Mouse (Mus musculus): ENCODE measurements around the gene Hpcal1. TPM values are rescaled to one million over a fixed set of nuclear protein-coding genes. Genes with fewer than 3 reads are reported as not detected.

Gene Hpcal1
- polyA plus RNA-seq, 1 experiment from 2014 or later = 33.3 TPM

- DNase-seq (ENCODE audit: low spot score) (no peak), ATAC-seq (no peak)
- H3K27me3 ChIP-seq (replicated peaks; ENCODE audit: control insufficient read depth, insufficient read depth, low read length) = no peaks in the 10 kb centered on the region
- no peaks in the 10 kb centered on the region for H3K9me3 ChIP-seq (replicated peaks; ENCODE audit: control insufficient read depth, low read length)
- 82% methylated on average over 3 of the region's 3 CpGs for WGBS
- H3K27ac ChIP-seq (ENCODE audit: low read depth, low read length) = no peak overlapping the region
- H3K4me2 ChIP-seq (ENCODE audit: low read length) = no peak overlapping the region
- no peak overlapping the region for H3K4me3 ChIP-seq (ENCODE audit: low read depth, low read length)
- no peak overlapping the region for H3K9ac ChIP-seq (ENCODE audit: low read length)
- H3K36me3 ChIP-seq (ENCODE audit: control insufficient read depth, insufficient read depth, low read length) = no peaks in the 10 kb centered on the region
- H3K4me1 ChIP-seq (ENCODE audit: control insufficient read depth, insufficient read depth, low read length) = peaks cover 5% of the 10 kb centered on the region; the same call in 1 of the 2 replicates
Observed at GRCm38 (mm10) chr12:17737808-17738207, 47.2 kb downstream of the Hpcal1 start.

DNA sequence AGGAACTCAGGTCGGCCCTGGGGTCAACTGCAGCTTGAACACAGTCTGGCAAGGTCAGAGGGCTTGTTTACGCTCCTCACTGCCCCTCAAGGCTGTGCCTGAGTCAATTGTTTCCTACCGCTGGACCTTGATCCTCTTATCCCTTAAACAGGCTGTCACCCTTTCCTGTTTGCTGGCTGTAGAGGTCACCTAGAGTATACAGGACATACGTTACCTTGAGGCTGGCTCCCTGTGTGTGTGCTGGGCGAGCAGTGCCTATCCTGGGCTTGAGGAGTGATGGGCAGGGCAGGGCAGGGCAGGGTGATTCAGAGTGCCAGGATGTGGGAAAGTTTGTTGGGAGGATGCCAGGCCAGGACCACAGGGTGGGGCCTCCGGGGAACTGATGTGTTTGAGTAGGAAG is 47.8 kb downstream of the Hpcal1 start:
- no peaks in the 10 kb centered on the region for H3K27me3 ChIP-seq (replicated peaks; ENCODE audit: control insufficient read depth, insufficient read depth, low read length)
- ATAC-seq (no peak), DNase-seq (ENCODE audit: low spot score) (no peak)
- no peaks in the 10 kb centered on the region for H3K36me3 ChIP-seq (ENCODE audit: control insufficient read depth, insufficient read depth, low read length)
- no peaks in the 10 kb centered on the region for H3K9me3 ChIP-seq (replicated peaks; ENCODE audit: control insufficient read depth, low read length)
- WGBS = 61% methylated on average over 6 of the region's 6 CpGs
- H3K4me1 ChIP-seq (ENCODE audit: control insufficient read depth, insufficient read depth, low read length) = peaks cover 5% of the 10 kb centered on the region; the same call in 1 of the 2 replicates
- no peak overlapping the region for H3K4me2 ChIP-seq (ENCODE audit: low read length)
- no peak overlapping the region for H3K27ac ChIP-seq (ENCODE audit: low read depth, low read length)
- H3K4me3 ChIP-seq (ENCODE audit: low read depth, low read length) = no peak overlapping the region
- no peak overlapping the region for H3K9ac ChIP-seq (ENCODE audit: low read length)

DNA sequence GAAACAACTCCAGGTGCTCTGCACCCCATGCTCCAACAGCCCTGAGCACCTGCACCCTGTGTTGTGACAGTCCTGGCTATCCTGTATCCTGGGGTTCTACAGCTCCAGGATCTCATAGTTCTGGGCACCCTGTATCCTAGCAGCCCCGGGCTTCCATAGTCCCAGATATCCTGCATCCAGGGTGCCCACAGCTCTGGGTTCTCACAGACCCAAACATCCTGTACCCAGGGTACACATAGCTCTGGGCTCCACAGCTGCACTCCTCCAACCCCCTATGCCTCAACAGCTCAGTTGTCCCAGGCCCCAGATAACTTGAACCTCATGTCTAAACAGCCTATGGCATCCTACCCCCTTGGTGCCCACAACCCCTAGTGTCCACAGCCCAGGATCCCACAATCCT is 49.6 kb downstream of the Hpcal1 start:
- Histone ChIP-seq H3K4me3 (ENCODE audit: low read depth, low read length) (no peak overlapping the region), H3K4me2 (ENCODE audit: low read length) (no peak overlapping the region), H3K9me3 (replicated peaks; ENCODE audit: control insufficient read depth, low read length) (no peaks in the 10 kb centered on the region), H3K36me3 (ENCODE audit: control insufficient read depth, insufficient read depth, low read length) (no peaks in the 10 kb centered on the region), H3K4me1 (ENCODE audit: control insufficient read depth, insufficient read depth, low read length) (peaks cover 5% of the 10 kb centered on the region; the same call in 1 of the 2 replicates), H3K27me3 (replicated peaks; ENCODE audit: control insufficient read depth, insufficient read depth, low read length) (no peaks in the 10 kb centered on the region), H3K27ac (ENCODE audit: low read depth, low read length) (no peak overlapping the region), H3K9ac (ENCODE audit: low read length) (no peak overlapping the region)
- ATAC-seq (no peak), DNase-seq (ENCODE audit: low spot score) (no peak)
- 88% methylated on average over 1 of the region's 1 CpGs for WGBS

DNA sequence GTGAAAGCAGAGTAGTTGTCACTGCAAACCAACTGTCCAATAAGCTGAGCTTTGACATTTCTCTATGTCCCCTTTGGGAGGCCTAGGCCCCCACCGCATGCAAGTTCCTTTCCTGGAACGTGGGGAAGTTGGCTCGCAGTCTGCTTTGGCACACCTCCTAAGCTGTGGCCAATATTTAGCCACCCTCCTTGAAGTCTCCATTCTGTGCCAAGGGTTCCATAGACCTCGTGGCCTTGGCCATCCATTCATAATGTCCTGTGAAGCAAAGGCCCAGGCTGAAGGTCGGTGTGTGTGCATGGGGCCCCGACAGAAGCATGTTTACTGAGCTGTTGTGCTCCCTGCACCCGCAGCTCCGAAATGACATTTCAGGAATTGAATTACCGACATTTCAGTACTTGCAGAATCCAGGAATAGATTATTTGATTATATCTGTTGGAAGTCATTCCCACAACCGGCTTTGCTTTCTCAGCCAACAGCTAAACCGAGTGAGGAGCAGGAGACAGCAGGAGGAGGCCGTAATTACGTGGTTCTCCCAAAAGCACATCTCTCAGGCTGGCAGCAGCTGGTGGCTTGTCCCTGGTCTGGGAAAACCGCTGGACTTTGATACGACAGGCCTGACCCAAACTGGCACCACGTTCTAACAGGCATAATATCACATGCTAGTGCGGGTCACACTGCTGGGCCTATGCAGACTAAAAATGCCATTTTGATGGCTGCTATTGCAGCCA is 51.1 kb downstream of the Hpcal1 start:
- Histone ChIP-seq H3K9me3 (replicated peaks; ENCODE audit: control insufficient read depth, low read length) (no peaks in the 10 kb centered on the region), H3K4me1 (ENCODE audit: control insufficient read depth, insufficient read depth, low read length) (peaks cover 8% of the 10 kb centered on the region), H3K27me3 (replicated peaks; ENCODE audit: control insufficient read depth, insufficient read depth, low read length) (no peaks in the 10 kb centered on the region), H3K4me2 (ENCODE audit: low read length) (no peak overlapping the region), H3K4me3 (ENCODE audit: low read depth, low read length) (no peak overlapping the region), H3K36me3 (ENCODE audit: control insufficient read depth, insufficient read depth, low read length) (no peaks in the 10 kb centered on the region), H3K27ac (ENCODE audit: low read depth, low read length) (no peak overlapping the region), H3K9ac (ENCODE audit: low read length) (no peak overlapping the region)
- 69% methylated on average over 17 of the region's 17 CpGs for WGBS
- no peak for DNase-seq (ENCODE audit: low spot score)
- no peak for ATAC-seq

GRCm38 (mm10) chr12:17742571-17743321 is 52.1 kb downstream of the Hpcal1 start:
- DNase-seq (ENCODE audit: low spot score) (no peak), ATAC-seq (no peak)
- Histone ChIP-seq H3K4me2 (ENCODE audit: low read length) (no peak overlapping the region), H3K4me1 (ENCODE audit: control insufficient read depth, insufficient read depth, low read length) (peaks cover 16% of the 10 kb centered on the region), H3K27ac (ENCODE audit: low read depth, low read length) (no peak overlapping the region), H3K9ac (ENCODE audit: low read length) (no peak overlapping the region), H3K9me3 (replicated peaks; ENCODE audit: control insufficient read depth, low read length) (no peaks in the 10 kb centered on the region), H3K4me3 (ENCODE audit: low read depth, low read length) (no peak overlapping the region), H3K36me3 (ENCODE audit: control insufficient read depth, insufficient read depth, low read length) (no peaks in the 10 kb centered on the region), H3K27me3 (replicated peaks; ENCODE audit: control insufficient read depth, insufficient read depth, low read length) (no peaks in the 10 kb centered on the region)
- WGBS = 79% methylated on average over 11 of the region's 11 CpGs

- Histone ChIP-seq H3K4me3 (ENCODE audit: low read depth, low read length) (no peak overlapping the region), H3K9ac (ENCODE audit: low read length) (no peak overlapping the region), H3K4me1 (ENCODE audit: control insufficient read depth, insufficient read depth, low read length) (peaks cover 20% of the 10 kb centered on the region), H3K36me3 (ENCODE audit: control insufficient read depth, insufficient read depth, low read length) (no peaks in the 10 kb centered on the region), H3K9me3 (replicated peaks; ENCODE audit: control insufficient read depth, low read length) (no peaks in the 10 kb centered on the region), H3K27me3 (replicated peaks; ENCODE audit: control insufficient read depth, insufficient read depth, low read length) (no peaks in the 10 kb centered on the region), H3K27ac (ENCODE audit: low read depth, low read length) (no peak overlapping the region), H3K4me2 (ENCODE audit: low read length) (no peak overlapping the region)
- ATAC-seq = no peak
- DNase-seq (ENCODE audit: low spot score) = no peak
- WGBS = 82% methylated on average over 7 of the region's 7 CpGs
Observed at GRCm38 (mm10) chr12:17745431-17745830, 54.8 kb downstream of the Hpcal1 start.

- Histone ChIP-seq H3K4me2 (ENCODE audit: low read length) (no peak overlapping the region), H3K4me3 (ENCODE audit: low read depth, low read length) (no peak overlapping the region), H3K36me3 (ENCODE audit: control insufficient read depth, insufficient read depth, low read length) (no peaks in the 10 kb centered on the region), H3K4me1 (ENCODE audit: control insufficient read depth, insufficient read depth, low read length) (peaks cover 18% of the 10 kb centered on the region), H3K9me3 (replicated peaks; ENCODE audit: control insufficient read depth, low read length) (no peaks in the 10 kb centered on the region), H3K27ac (ENCODE audit: low read depth, low read length) (no peak overlapping the region), H3K9ac (ENCODE audit: low read length) (no peak overlapping the region), H3K27me3 (replicated peaks; ENCODE audit: control insufficient read depth, insufficient read depth, low read length) (no peaks in the 10 kb centered on the region)
- ATAC-seq (peak; percentile 30; the same call in 1 of the 2 replicates), DNase-seq (ENCODE audit: low spot score) (peak; percentile 71)
- WGBS = 7% methylated on average over 3 of the region's 3 CpGs
Observed at GRCm38 (mm10) chr12:17746725-17747124, 56.1 kb downstream of the Hpcal1 start.

GRCm38 (mm10) chr12:17747191-17748154 is 56.8 kb downstream of the Hpcal1 start:
- Histone ChIP-seq H3K27ac (ENCODE audit: low read depth, low read length) (no peak overlapping the region), H3K4me1 (ENCODE audit: control insufficient read depth, insufficient read depth, low read length) (peaks cover 18% of the 10 kb centered on the region), H3K9me3 (replicated peaks; ENCODE audit: control insufficient read depth, low read length) (no peaks in the 10 kb centered on the region), H3K4me2 (ENCODE audit: low read length) (no peak overlapping the region), H3K4me3 (ENCODE audit: low read depth, low read length) (no peak overlapping the region), H3K27me3 (replicated peaks; ENCODE audit: control insufficient read depth, insufficient read depth, low read length) (no peaks in the 10 kb centered on the region), H3K9ac (ENCODE audit: low read length) (no peak overlapping the region), H3K36me3 (ENCODE audit: control insufficient read depth, insufficient read depth, low read length) (no peaks in the 10 kb centered on the region)
- WGBS = 36% methylated on average over 10 of the region's 10 CpGs
- DNase-seq (ENCODE audit: low spot score) (no peak), ATAC-seq (peak; percentile 18; the same call in 1 of the 2 replicates)

All from forebrain, embryonic 14.5 days (tissue).